Mouse (Mus musculus) spleen, adult 2 months (tissue): ENCODE data around the gene Msl3.

ENCODE experiments used
- CTCF ChIP-seq: fragments of 200-500 bp; IDR thresholded peaks from 2 replicates; pipeline ENCODE4 v1.5.1; 2011; ENCODE audit warnings: mild to moderate bottlenecking, inconsistent platforms; ENCODE audit not compliant: insufficient read depth, insufficient read length, insufficient replicate concordance; ENCODE audit errors: extremely low read depth
- POLR2A ChIP-seq: fragments of 200-500 bp; IDR thresholded peaks from 2 replicates; pipeline ENCODE4 v1.6.1; 2011; ENCODE audit warnings: low read depth, low read length, inconsistent platforms

GRCm38 (mm10) chrX:168647746-168648145, 26.0 kb downstream of the Msl3 start:
- TF ChIP-seq POLR2A (no peak), CTCF (no peak)
